Mouse (Mus musculus) midbrain, embryonic 12.5 days (tissue): ENCODE measurements around the gene Enah. TPM values are rescaled to one million over a fixed set of nuclear protein-coding genes. Genes with fewer than 3 reads are reported as not detected.
A peak's percentile ranks its signal among the peaks of the same experiment; 100 is the strongest.

Source experiments
- ATAC-seq: fragments of 200-750 bp; cut with Nextera tagmentation; 2 replicates; pipeline ENCODE4 v1.8.0; 2017; ENCODE audit warnings: low read depth, moderate TSS enrichment, moderate library complexity; ENCODE audit not compliant: low FRiP score
- H3K27ac ChIP-seq: fragments of 300-500 bp; sonication (generic); replicated peaks from 2 replicates; pipeline ENCODE4 v1.5.1; 2016; ENCODE audit warnings: mild to moderate bottlenecking
- H3K27me3 ChIP-seq: fragments of 300-500 bp; sonication (generic); 2 replicates; pipeline ENCODE4 v1.6.1; 2016; ENCODE audit warnings: mild to moderate bottlenecking
- H3K36me3 ChIP-seq: fragments of 300-500 bp; sonication (generic); 2 replicates; pipeline ENCODE4 v1.6.1; 2016
- H3K4me1 ChIP-seq: fragments of 300-500 bp; sonication (generic); 2 replicates; pipeline ENCODE4 v1.6.1; 2016
- H3K4me2 ChIP-seq: fragments of 300-500 bp; sonication (generic); replicated peaks from 2 replicates; pipeline ENCODE4 v1.6.1; 2016; ENCODE audit warnings: mild to moderate bottlenecking, moderate library complexity
- H3K4me3 ChIP-seq: fragments of 300-500 bp; sonication (generic); 2 replicates; pipeline ENCODE4 v1.5.1; 2016; ENCODE audit warnings: mild to moderate bottlenecking
- H3K9ac ChIP-seq: fragments of 300-500 bp; sonication (generic); replicated peaks from 2 replicates; pipeline ENCODE4 v1.6.1; 2016; ENCODE audit warnings: mild to moderate bottlenecking, moderate library complexity
- H3K9me3 ChIP-seq: fragments of 300-500 bp; sonication (generic); 2 replicates; pipeline ENCODE4 v1.6.1; 2016; ENCODE audit warnings: mild to moderate bottlenecking
- WGBS: fragments of 180-500 bp; shearing (Covaris S2); methylation state at CpG from one replicate; pipeline ENCODE4 v1.1.7; 2016; 5-methylcytosine and 5-hydroxymethylcytosine counted together
- polyA plus RNA-seq: library from polyadenylated mRNA; unstranded; fragments of >200 nt; fragmentation: Nextera tagmentation; extraction: Ambion mirVana; gene quantifications from 2 replicates; pipeline ENCODE4 v1.2.1, GENCODE M21; 2016

Enah gene
- polyA plus RNA-seq = 41.4 and 42.1 TPM in 2 replicates

GRCm38 (mm10) chr1:182019926-182020801 is at the start of gene Enah:
Gene Enah (minus strand): TSS chr1:182019990.
- peak within 1 kb of the TSS; percentile 56 for H3K4me2 ChIP-seq

GRCm38 (mm10) chr1:182068136-182068535 is 48.3 kb upstream of the Enah start:
- 84% methylated on average over 7 of the region's 7 CpGs for WGBS

More at GRCm38 (mm10) chr1:182019926-182020801, at the start of gene Enah:
- Histone ChIP-seq H3K36me3 (0 out of 2 replicates have a peak, but pooled peaks cover 8% of the 10 kb centered on the region), H3K27me3 (no peaks in the 10 kb centered on the region), H3K4me3 (peak within 1 kb of the TSS; percentile 95), H3K27ac (peak within 1 kb of the TSS; percentile 99), H3K9ac (peak within 1 kb of the TSS; percentile 99), H3K9me3 (no peaks in the 10 kb centered on the region), H3K4me1 (peaks cover 19% of the 10 kb centered on the region)
- WGBS = under 1% methylated on average over 64 of the region's 109 CpGs
- peak; percentile 77 for ATAC-seq

GRCm38 (mm10) chr1:182066527-182067465 is 47.0 kb upstream of the Enah start:
- no peak overlapping the region for H3K9ac ChIP-seq
- H3K27ac ChIP-seq = no peak overlapping the region
- H3K36me3 ChIP-seq = no peaks in the 10 kb centered on the region
- no peak for ATAC-seq
- H3K9me3 ChIP-seq = no peaks in the 10 kb centered on the region
- 78% methylated on average over 9 of the region's 9 CpGs for WGBS
- no peak overlapping the region for H3K4me2 ChIP-seq
- H3K4me3 ChIP-seq = no peak overlapping the region
- no peaks in the 10 kb centered on the region for H3K4me1 ChIP-seq
- no peaks in the 10 kb centered on the region for H3K27me3 ChIP-seq

More at GRCm38 (mm10) chr1:182068136-182068535, 48.3 kb upstream of the Enah start:
- H3K27me3 ChIP-seq = no peaks in the 10 kb centered on the region
- no peak overlapping the region for H3K9ac ChIP-seq
- H3K4me1 ChIP-seq = no peaks in the 10 kb centered on the region
- H3K27ac ChIP-seq = no peak overlapping the region
- H3K36me3 ChIP-seq = no peaks in the 10 kb centered on the region
- no peak overlapping the region for H3K4me3 ChIP-seq
- no peak overlapping the region for H3K4me2 ChIP-seq
- no peak for ATAC-seq
- H3K9me3 ChIP-seq = no peaks in the 10 kb centered on the region

- WGBS = 77% methylated on average over 8 of the region's 8 CpGs
- H3K36me3 ChIP-seq = no peaks in the 10 kb centered on the region
- H3K4me3 ChIP-seq = no peak overlapping the region
- H3K27ac ChIP-seq = no peak overlapping the region
- H3K9me3 ChIP-seq = no peaks in the 10 kb centered on the region
- H3K4me1 ChIP-seq = no peaks in the 10 kb centered on the region
- H3K27me3 ChIP-seq = no peaks in the 10 kb centered on the region
- ATAC-seq = no peak
- no peak overlapping the region for H3K4me2 ChIP-seq
- H3K9ac ChIP-seq = no peak overlapping the region
Measured at GRCm38 (mm10) chr1:182063716-182064115, 43.9 kb upstream of the Enah start.

- Histone ChIP-seq H3K4me3 (no peak overlapping the region), H3K27me3 (no peaks in the 10 kb centered on the region), H3K4me1 (no peaks in the 10 kb centered on the region; the same call in 1 of the 2 replicates), H3K9me3 (no peaks in the 10 kb centered on the region), H3K27ac (no peak overlapping the region), H3K4me2 (no peak overlapping the region), H3K9ac (no peak overlapping the region), H3K36me3 (no peaks in the 10 kb centered on the region)
- no peak for ATAC-seq
- 97% methylated on average over 8 of the region's 8 CpGs for WGBS
Measured at GRCm38 (mm10) chr1:182062801-182063200, 43.0 kb upstream of the Enah start.

GRCm38 (mm10) chr1:182061203-182061602 is 41.4 kb upstream of the Enah start:
- Histone ChIP-seq H3K27me3 (no peaks in the 10 kb centered on the region), H3K4me2 (no peak overlapping the region), H3K27ac (no peak overlapping the region), H3K36me3 (no peaks in the 10 kb centered on the region), H3K4me1 (no peaks in the 10 kb centered on the region; the same call in 1 of the 2 replicates), H3K9me3 (no peaks in the 10 kb centered on the region), H3K4me3 (no peak overlapping the region), H3K9ac (no peak overlapping the region)
- 96% methylated on average over 4 of the region's 4 CpGs for WGBS
- ATAC-seq = no peak

- 88% methylated on average over 5 of the region's 5 CpGs for WGBS
- Histone ChIP-seq H3K4me3 (no peak overlapping the region), H3K9ac (no peak overlapping the region), H3K9me3 (no peaks in the 10 kb centered on the region), H3K4me1 (no peaks in the 10 kb centered on the region; the same call in 1 of the 2 replicates), H3K4me2 (no peak overlapping the region), H3K27ac (no peak overlapping the region), H3K27me3 (no peaks in the 10 kb centered on the region), H3K36me3 (no peaks in the 10 kb centered on the region)
- no peak for ATAC-seq
Measured at GRCm38 (mm10) chr1:182059806-182060205, 40.0 kb upstream of the Enah start.

GRCm38 (mm10) chr1:182057998-182058397 is 38.2 kb upstream of the Enah start:
- 76% methylated on average over 6 of the region's 6 CpGs for WGBS
- H3K4me3 ChIP-seq = no peak overlapping the region

GRCm38 (mm10) chr1:182055122-182055521 is 35.3 kb upstream of the Enah start:
- Histone ChIP-seq H3K27ac (no peak overlapping the region), H3K4me2 (no peak overlapping the region)
- whole genome bisulfite sequencing = 61% methylated on average over 9 of the region's 9 CpGs

More at GRCm38 (mm10) chr1:182057998-182058397, 38.2 kb upstream of the Enah start:
- no peak overlapping the region for H3K9ac ChIP-seq
- H3K4me2 ChIP-seq = no peak overlapping the region
- H3K36me3 ChIP-seq = no peaks in the 10 kb centered on the region
- no peaks in the 10 kb centered on the region for H3K27me3 ChIP-seq
- ATAC-seq = no peak
- no peaks in the 10 kb centered on the region; the same call in 1 of the 2 replicates for H3K4me1 ChIP-seq
- no peak overlapping the region for H3K27ac ChIP-seq
- H3K9me3 ChIP-seq = no peaks in the 10 kb centered on the region

GRCm38 (mm10) chr1:182054651-182055050 is 34.9 kb upstream of the Enah start:
- no peaks in the 10 kb centered on the region for H3K9me3 ChIP-seq
- 83% methylated on average over 6 of the region's 6 CpGs for WGBS
- no peak for ATAC-seq
- no peaks in the 10 kb centered on the region for H3K27me3 ChIP-seq
- no peak overlapping the region for H3K4me2 ChIP-seq
- no peak overlapping the region for H3K9ac ChIP-seq
- no peak overlapping the region for H3K27ac ChIP-seq
- H3K36me3 ChIP-seq = no peaks in the 10 kb centered on the region
- no peak overlapping the region for H3K4me3 ChIP-seq
- H3K4me1 ChIP-seq = peaks cover 2% of the 10 kb centered on the region; the same call in 1 of the 2 replicates

More at GRCm38 (mm10) chr1:182055122-182055521, 35.3 kb upstream of the Enah start:
- Histone ChIP-seq H3K4me3 (no peak overlapping the region), H3K4me1 (peaks cover 2% of the 10 kb centered on the region; the same call in 1 of the 2 replicates), H3K36me3 (no peaks in the 10 kb centered on the region), H3K27me3 (no peaks in the 10 kb centered on the region), H3K9ac (no peak overlapping the region), H3K9me3 (no peaks in the 10 kb centered on the region)
- ATAC-seq = no peak

GRCm38 (mm10) chr1:182052973-182053372 is 33.2 kb upstream of the Enah start:
- Histone ChIP-seq H3K9ac (no peak overlapping the region), H3K4me2 (no peak overlapping the region), H3K27ac (0 out of 2 replicates have a peak overlapping the region, but pooled peaks have one; percentile 22), H3K27me3 (no peaks in the 10 kb centered on the region), H3K4me1 (peaks cover 2% of the 10 kb centered on the region; the same call in 1 of the 2 replicates), H3K4me3 (no peak overlapping the region), H3K9me3 (no peaks in the 10 kb centered on the region), H3K36me3 (no peaks in the 10 kb centered on the region)
- WGBS = 65% methylated on average over 10 of the region's 10 CpGs
- ATAC-seq = no peak
